Mouse (Mus musculus): ENCODE measurements at regions not wholly inside any gene's neighbourhood (a gene's known extent, or its start where the extent isn't known, plus 50 kb on each side); places are given as distances from the start of the nearest gene placed in this dataset.

DNA sequence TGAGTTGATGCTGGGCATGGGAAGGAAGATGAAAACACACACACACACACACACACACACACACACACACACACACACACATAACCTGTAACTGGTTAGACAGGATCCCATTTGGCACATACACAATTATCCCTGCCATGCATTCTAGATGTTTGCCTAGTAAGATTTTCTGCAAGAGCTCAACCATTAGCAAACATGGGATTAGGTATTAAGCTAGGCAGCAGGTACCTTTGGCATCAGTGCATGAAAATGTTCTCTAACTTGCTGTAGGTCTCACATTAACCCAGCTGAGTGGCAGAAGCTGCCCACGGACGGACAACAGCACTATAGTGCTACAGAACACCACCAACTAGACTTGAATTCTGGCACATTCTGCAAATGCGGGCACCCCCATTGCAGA, 413.8 kb upstream of the Tmpo start:
- H3K9me3 ChIP-seq (replicated peaks; ENCODE audit: low read length) = peaks cover 2% of the 10 kb centered on the region
- H3K36me3 ChIP-seq (replicated peaks in 1 of 2; ENCODE audit: control insufficient read depth in 1 of 2, insufficient read depth in 1 of 2, low read length in 1 of 2) = no peaks in the 10 kb centered on the region
- H3K27me3 ChIP-seq (replicated peaks) = no peaks in the 10 kb centered on the region
- H3K27ac ChIP-seq (ENCODE audit: insufficient read depth, low read depth) = no peak overlapping the region
- no peak for DNase-seq (ENCODE audit: extremely low read depth)
- H3K79me2 ChIP-seq (replicated peaks; ENCODE audit: control insufficient read depth, extremely low read depth, insufficient read depth, poor library complexity, severe bottlenecking) = no peaks in the 10 kb centered on the region
- no peaks in the 10 kb centered on the region for H3K4me1 ChIP-seq (ENCODE audit: control insufficient read depth in 1 of 2, insufficient read depth in 2 of 2)
- in situ Hi-C loops (cut with MboI; ENCODE audit: low pct_ligation_motif_present, low pct_unique_long_range_greater_than_20kb, low sequenced_read_pairs) (no loop called here), dilution Hi-C loops (cut with MboI; ENCODE audit: extremely low pct_ligation_motif_present, extremely low pct_unique_long_range_greater_than_20kb, low sequenced_read_pairs) (no loop called here)
- no peak overlapping the region for H3K4me2 ChIP-seq (ENCODE audit: insufficient read depth, low read depth, poor library complexity, severe bottlenecking)
- H3K9ac ChIP-seq (ENCODE audit: insufficient read depth, low read depth) = no peak overlapping the region
- H3K4me3 ChIP-seq (replicated peaks in 1 of 3; ENCODE audit: low read depth in 2 of 3, low read length in 2 of 3, poor library complexity in 1 of 3) = no peak overlapping the region
- TF ChIP-seq TBP (conservative IDR thresholded peaks at IDR 0.05; ENCODE audit: low read depth, low read length) = no peak
- no peak for TF ChIP-seq MEF2A (IDR thresholded peaks at IDR 0.05; ENCODE audit: borderline replicate concordance, low read depth, low read length)
- no peak for TF ChIP-seq USF1 (IDR thresholded peaks at IDR 0.05; ENCODE audit: low read depth, low read length)
- no peak for TF ChIP-seq MXI1 (IDR thresholded peaks at IDR 0.05; ENCODE audit: low read depth, low read length)
- no peak for TF ChIP-seq SIN3A (IDR thresholded peaks at IDR 0.05; ENCODE audit: low read length)
- no peak for TF ChIP-seq CTCF (conservative IDR thresholded peaks at IDR 0.05 in 1 of 2, IDR thresholded peaks at IDR 0.05 in 1 of 2; ENCODE audit: low read depth in 2 of 2, low read length in 2 of 2)
- no peak for TF ChIP-seq CHD2 (IDR thresholded peaks at IDR 0.05; ENCODE audit: low read length)
- TF ChIP-seq ZKSCAN1 (IDR thresholded peaks at IDR 0.05; ENCODE audit: borderline replicate concordance, low read depth, low read length) = no peak
- no peak for TF ChIP-seq HCFC1 (IDR thresholded peaks at IDR 0.05; ENCODE audit: low read depth, low read length)
- no peak for TF ChIP-seq MYC (IDR thresholded peaks at IDR 0.05; ENCODE audit: low read depth, low read length)
- TF ChIP-seq NELFE (IDR thresholded peaks at IDR 0.05; ENCODE audit: low read depth, low read length) = no peak
- TF ChIP-seq MAX (IDR thresholded peaks at IDR 0.05; ENCODE audit: low read length) = no peak
- TF ChIP-seq POLR2AphosphoS2 (IDR thresholded peaks at IDR 0.05; ENCODE audit: low read depth, low read length) = no peak
- TF ChIP-seq EP300 (IDR thresholded peaks at IDR 0.05; ENCODE audit: low read length) = no peak
- TF ChIP-seq UBTF (IDR thresholded peaks at IDR 0.05; ENCODE audit: low read depth, low read length) = no peak
- TF ChIP-seq RCOR1 (conservative IDR thresholded peaks at IDR 0.05; ENCODE audit: low read depth, low read length) = no peak

DNA sequence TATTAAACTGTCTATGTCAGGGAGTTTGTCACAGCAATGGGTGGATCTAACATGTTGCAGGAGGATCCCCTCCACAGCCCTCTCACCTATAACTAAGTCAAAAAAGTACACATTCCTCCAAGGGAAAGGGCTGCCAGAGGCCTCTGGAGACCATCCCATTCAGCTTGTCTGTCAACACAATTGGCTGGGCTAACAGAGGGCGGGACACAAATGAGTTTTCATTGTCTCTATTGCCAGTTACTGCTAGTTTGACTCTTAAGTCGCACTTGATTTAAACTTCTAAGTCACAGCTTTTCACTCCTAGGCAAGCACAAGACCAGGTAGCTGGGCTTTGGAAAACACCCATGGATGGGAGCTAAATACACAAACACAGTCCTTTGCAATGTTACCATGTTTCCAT, 412.3 kb upstream of the Tmpo start:
- Histone ChIP-seq H3K9me3 (replicated peaks; ENCODE audit: low read length) (peaks cover 2% of the 10 kb centered on the region), H3K9ac (ENCODE audit: insufficient read depth, low read depth) (no peak overlapping the region), H3K4me1 (ENCODE audit: control insufficient read depth in 1 of 2, insufficient read depth in 2 of 2) (no peaks in the 10 kb centered on the region), H3K4me2 (ENCODE audit: insufficient read depth, low read depth, poor library complexity, severe bottlenecking) (no peak overlapping the region), H3K79me2 (replicated peaks; ENCODE audit: control insufficient read depth, extremely low read depth, insufficient read depth, poor library complexity, severe bottlenecking) (no peaks in the 10 kb centered on the region), H3K27ac (ENCODE audit: insufficient read depth, low read depth) (no peak overlapping the region), H3K27me3 (replicated peaks) (no peaks in the 10 kb centered on the region), H3K4me3 (replicated peaks in 1 of 3; ENCODE audit: low read depth in 2 of 3, low read length in 2 of 3, poor library complexity in 1 of 3) (no peak overlapping the region), H3K36me3 (replicated peaks in 1 of 2; ENCODE audit: control insufficient read depth in 1 of 2, insufficient read depth in 1 of 2, low read length in 1 of 2) (no peaks in the 10 kb centered on the region)
- DNase-seq (ENCODE audit: extremely low read depth) = no peak
- dilution Hi-C loops (cut with MboI; ENCODE audit: extremely low pct_ligation_motif_present, extremely low pct_unique_long_range_greater_than_20kb, low sequenced_read_pairs) = no loop called here
- TF ChIP-seq TCF12 (IDR thresholded peaks at IDR 0.05; ENCODE audit: low read depth, low read length) = no peak
- in situ Hi-C loops (cut with MboI; ENCODE audit: low pct_ligation_motif_present, low pct_unique_long_range_greater_than_20kb, low sequenced_read_pairs) = no loop called here
